Mouse (Mus musculus): ENCODE results near the gene Axl.
A peak's percentile ranks its signal among the peaks of the same experiment; 100 is the strongest.
"Not testable (repeated sequence)": the region's sequence is repeated elsewhere in the genome, so short reads cannot be mapped to it uniquely, and the experiment has no call there.

The Axl gene

GRCm38 (mm10) chr7:25794775-25795174 is 6.3 kb upstream of the Axl start:
- DNase-seq (ENCODE audit: low read depth in 2 of 2, low spot score in 2 of 2), result no peak

- peak in 1 of 2 experiments; percentile 58 for DNase-seq (ENCODE audit: low read depth in 2 of 2, low spot score in 2 of 2)
Measured at GRCm38 (mm10) chr7:25793679-25794078, 5.2 kb upstream of the Axl start.

- DNase-seq (ENCODE audit: low read depth in 2 of 2, low spot score in 2 of 2), result not testable (repeated sequence)
Measured at GRCm38 (mm10) chr7:25792966-25793365, 4.5 kb upstream of the Axl start.

- DNase-seq (ENCODE audit: low read depth in 2 of 2, low spot score in 2 of 2), result no peak
Measured at GRCm38 (mm10) chr7:25790615-25791014, 2.1 kb upstream of the Axl start.

- no peak for DNase-seq (ENCODE audit: low read depth in 2 of 2, low spot score in 2 of 2)
Measured at GRCm38 (mm10) chr7:25789129-25789440, 580 bp upstream of the Axl start.

- DNase-seq (ENCODE audit: low read depth in 2 of 2, low spot score in 2 of 2), result no peak
Measured at GRCm38 (mm10) chr7:25787456-25788219, 867 bp downstream of the Axl start.

- no peak for DNase-seq (ENCODE audit: low read depth in 2 of 2, low spot score in 2 of 2)
Measured at GRCm38 (mm10) chr7:25786974-25787373, 1.5 kb downstream of the Axl start.

GRCm38 (mm10) chr7:25785752-25786151 is 2.8 kb downstream of the Axl start:
- no peak for DNase-seq (ENCODE audit: low read depth in 2 of 2, low spot score in 2 of 2)

- DNase-seq (ENCODE audit: low read depth in 2 of 2, low spot score in 2 of 2), result no peak
Measured at GRCm38 (mm10) chr7:25784808-25785207, 3.7 kb downstream of the Axl start.

GRCm38 (mm10) chr7:25783746-25784145 is 4.8 kb downstream of the Axl start:
- no peak for DNase-seq (ENCODE audit: low read depth in 2 of 2, low spot score in 2 of 2)

- no peak for DNase-seq (ENCODE audit: low read depth in 2 of 2, low spot score in 2 of 2)
Measured at GRCm38 (mm10) chr7:25782744-25783143, 5.8 kb downstream of the Axl start.

- peak in 1 of 2 experiments; percentile 15 for DNase-seq (ENCODE audit: low read depth in 2 of 2, low spot score in 2 of 2)
Measured at GRCm38 (mm10) chr7:25781937-25782610, 6.4 kb downstream of the Axl start.

GRCm38 (mm10) chr7:25781321-25781936 is 7.1 kb downstream of the Axl start:
- no peak for DNase-seq (ENCODE audit: low read depth in 2 of 2, low spot score in 2 of 2)

GRCm38 (mm10) chr7:25780753-25781152 is 7.8 kb downstream of the Axl start:
- no peak for DNase-seq (ENCODE audit: low read depth in 2 of 2, low spot score in 2 of 2)

- no peak for DNase-seq (ENCODE audit: low read depth in 2 of 2, low spot score in 2 of 2)
Measured at GRCm38 (mm10) chr7:25780021-25780420, 8.5 kb downstream of the Axl start.

- DNase-seq (ENCODE audit: low read depth in 2 of 2, low spot score in 2 of 2), result no peak
Measured at GRCm38 (mm10) chr7:25768229-25768628, 20.3 kb downstream of the Axl start.

- DNase-seq (ENCODE audit: low read depth in 2 of 2, low spot score in 2 of 2), result no peak
Measured at GRCm38 (mm10) chr7:25766108-25766507, 22.4 kb downstream of the Axl start.

- DNase-seq (ENCODE audit: low read depth in 2 of 2, low spot score in 2 of 2), result no peak
Measured at GRCm38 (mm10) chr7:25764221-25764620, 24.3 kb downstream of the Axl start.

- no peak for DNase-seq (ENCODE audit: low read depth in 2 of 2, low spot score in 2 of 2)
Measured at GRCm38 (mm10) chr7:25763678-25764077, 24.8 kb downstream of the Axl start.

- DNase-seq (ENCODE audit: low read depth in 2 of 2, low spot score in 2 of 2), result no peak
Measured at GRCm38 (mm10) chr7:25761354-25761753, 27.2 kb downstream of the Axl start.

GRCm38 (mm10) chr7:25756011-25756410 is 32.5 kb downstream of the Axl start:
- peak; percentile 85 to 93 for DNase-seq (ENCODE audit: low read depth in 2 of 2, low spot score in 2 of 2)

- no peak for DNase-seq (ENCODE audit: low read depth in 2 of 2, low spot score in 2 of 2)
Measured at GRCm38 (mm10) chr7:25755468-25755833, 33.1 kb downstream of the Axl start.

Data from CD8-positive naive resting alpha-beta T cell, adult 2 months (primary cell).